Mouse (Mus musculus): ENCODE data around the gene Cpb2. TPM values are rescaled to one million over a fixed set of nuclear protein-coding genes. Genes with fewer than 3 reads are reported as not detected.

Cpb2 gene
- total and polyA plus RNA-seq, 2 experiments from 2014 or later: not detected

GRCm38 (mm10) chr14:75283609-75284192 lies 41.6 kb downstream of the Cpb2 start:
- H3K4me3 ChIP-seq (ENCODE audit: low read length): peak overlapping the region; percentile 100
- ATAC-seq: peak; percentile 13
- 6% methylated on average over 19 of the region's 19 CpGs for WGBS
- no peak for TF ChIP-seq CTCF (IDR thresholded peaks at IDR 0.05; ENCODE audit: low read depth)
- peak overlapping the region; percentile 64 for H3K4me2 ChIP-seq (ENCODE audit: low read depth, low read length)
- peaks cover 7% of the 10 kb centered on the region for H3K4me1 ChIP-seq (ENCODE audit: insufficient read depth, low read length)
- no peaks in the 10 kb centered on the region for H3K9me3 ChIP-seq (ENCODE audit: low read length)
- H3K9ac ChIP-seq (replicated peaks; ENCODE audit: low read length): peak overlapping the region; percentile 94
- H3K36me3 ChIP-seq (ENCODE audit: insufficient read depth, low read length): no peaks in the 10 kb centered on the region
- H3K27ac ChIP-seq: peak overlapping the region; percentile 90
- peak; percentile 61 for DNase-seq (ENCODE audit: low spot score)
- no peaks in the 10 kb centered on the region for H3K27me3 ChIP-seq (ENCODE audit: insufficient read depth, low read length)

DNA sequence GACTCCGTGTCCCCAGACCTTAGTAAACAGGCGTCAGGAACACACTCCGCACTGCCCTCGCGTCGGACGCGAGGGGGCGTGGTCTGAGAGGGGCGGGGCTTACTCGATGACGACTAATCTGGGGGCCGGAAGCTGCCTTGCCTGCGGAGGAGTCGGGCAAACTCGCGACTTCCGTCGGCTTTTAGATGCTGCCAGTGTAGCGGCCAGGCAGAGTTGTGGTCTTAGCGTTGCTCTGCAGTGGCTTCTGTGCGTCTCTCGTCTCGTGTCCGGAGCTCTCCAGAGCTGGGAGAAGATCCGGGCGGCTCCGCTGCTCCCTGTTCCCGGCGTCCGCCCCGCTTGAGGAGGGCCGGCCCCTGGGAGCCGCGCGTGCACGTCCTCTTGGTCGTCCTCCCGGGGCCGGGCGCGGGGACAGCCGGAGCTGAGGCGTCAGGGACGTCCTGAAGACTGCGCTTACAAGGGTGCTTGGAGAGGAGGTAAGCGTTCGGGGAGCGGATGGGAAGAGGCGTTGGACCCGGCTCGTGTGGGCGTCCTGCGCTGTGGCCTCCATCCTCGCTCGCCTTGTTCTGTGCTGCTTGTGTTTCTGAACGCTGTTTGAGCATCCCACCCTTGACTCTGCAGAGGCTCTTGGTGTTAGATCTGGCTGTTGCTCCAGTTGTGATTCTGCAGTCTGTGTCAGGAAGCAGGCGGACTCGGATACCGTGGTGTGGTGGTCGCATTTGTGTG lies 42.3 kb downstream of the Cpb2 start, which contains the start of gene Zc3h13:
Zc3h13 (plus strand) TSS at position 181 of the 723 bp plus-strand sequence.
- DNase-seq (ENCODE audit: low spot score) (peak; percentile 96), ATAC-seq (peak; percentile 99)
- peak within 1 kb of the TSS; percentile 90 for H3K27ac ChIP-seq
- H3K4me1 ChIP-seq (ENCODE audit: insufficient read depth, low read length): peaks cover 7% of the 10 kb centered on the region
- H3K9ac ChIP-seq (replicated peaks; ENCODE audit: low read length): peak within 1 kb of the TSS; percentile 94
- peak; percentile 41 for TF ChIP-seq CTCF (IDR thresholded peaks at IDR 0.05; ENCODE audit: low read depth)
- no peaks in the 10 kb centered on the region for H3K9me3 ChIP-seq (ENCODE audit: low read length)
- peak within 1 kb of the TSS; percentile 100 for H3K4me3 ChIP-seq (ENCODE audit: low read length)
- H3K36me3 ChIP-seq (ENCODE audit: insufficient read depth, low read length): no peaks in the 10 kb centered on the region
- WGBS: under 1% methylated on average over 60 of the region's 61 CpGs
- H3K27me3 ChIP-seq (ENCODE audit: insufficient read depth, low read length): no peaks in the 10 kb centered on the region
- peak within 1 kb of the TSS; percentile 64 for H3K4me2 ChIP-seq (ENCODE audit: low read depth, low read length)

GRCm38 (mm10) chr14:75301081-75301480 lies 59.0 kb downstream of the Cpb2 start:
- Histone ChIP-seq H3K4me2 (ENCODE audit: low read depth, low read length) (no peak overlapping the region), H3K4me1 (ENCODE audit: insufficient read depth, low read length) (no peaks in the 10 kb centered on the region), H3K36me3 (ENCODE audit: insufficient read depth, low read length) (no peaks in the 10 kb centered on the region), H3K9ac (replicated peaks; ENCODE audit: low read length) (no peak overlapping the region), H3K27ac (no peak overlapping the region), H3K4me3 (ENCODE audit: low read length) (no peak overlapping the region), H3K9me3 (ENCODE audit: low read length) (no peaks in the 10 kb centered on the region), H3K27me3 (ENCODE audit: insufficient read depth, low read length) (no peaks in the 10 kb centered on the region)
- no peak for DNase-seq (ENCODE audit: low spot score)
- no peak for ATAC-seq
- TF ChIP-seq CTCF (IDR thresholded peaks at IDR 0.05; ENCODE audit: low read depth): no peak
- 94% methylated on average over 1 of the region's 1 CpGs for WGBS

- H3K4me2 ChIP-seq (ENCODE audit: low read depth, low read length): no peak overlapping the region
- H3K9me3 ChIP-seq (ENCODE audit: low read length): no peaks in the 10 kb centered on the region
- no peak overlapping the region for H3K9ac ChIP-seq (replicated peaks; ENCODE audit: low read length)
- no peaks in the 10 kb centered on the region for H3K36me3 ChIP-seq (ENCODE audit: insufficient read depth, low read length)
- no peaks in the 10 kb centered on the region for H3K4me1 ChIP-seq (ENCODE audit: insufficient read depth, low read length)
- no peak overlapping the region for H3K27ac ChIP-seq
- no peak for TF ChIP-seq CTCF (IDR thresholded peaks at IDR 0.05; ENCODE audit: low read depth)
- 39% methylated on average over 5 of the region's 5 CpGs for WGBS
- no peaks in the 10 kb centered on the region for H3K27me3 ChIP-seq (ENCODE audit: insufficient read depth, low read length)
- ATAC-seq: no peak
- H3K4me3 ChIP-seq (ENCODE audit: low read length): no peak overlapping the region
- no peak for DNase-seq (ENCODE audit: low spot score)
Observed at GRCm38 (mm10) chr14:75303807-75304206, 61.7 kb downstream of the Cpb2 start.

DNA sequence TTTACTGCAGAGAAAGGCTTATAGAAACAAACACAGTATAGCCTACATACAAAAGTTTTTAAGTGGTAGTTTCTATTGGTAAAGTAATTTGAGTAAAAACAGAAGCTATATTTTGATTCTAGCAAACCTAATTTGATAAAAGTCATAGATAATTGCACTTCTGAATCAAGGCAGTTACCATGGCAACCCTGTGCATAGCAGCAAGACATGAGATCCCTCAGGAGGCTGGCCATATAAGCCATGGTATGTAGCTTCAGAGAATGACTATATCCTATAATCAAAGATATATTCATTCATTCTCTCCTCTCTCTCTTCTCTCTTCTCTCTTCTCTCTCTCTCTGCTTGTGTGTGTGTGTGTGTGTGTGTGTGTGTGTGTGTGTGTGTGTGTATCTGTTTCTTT lies 65.8 kb downstream of the Cpb2 start:
- no peak overlapping the region for H3K27ac ChIP-seq
- no peaks in the 10 kb centered on the region for H3K36me3 ChIP-seq (ENCODE audit: insufficient read depth, low read length)
- TF ChIP-seq CTCF (IDR thresholded peaks at IDR 0.05; ENCODE audit: low read depth): no peak
- H3K4me3 ChIP-seq (ENCODE audit: low read length): no peak overlapping the region
- no peaks in the 10 kb centered on the region for H3K27me3 ChIP-seq (ENCODE audit: insufficient read depth, low read length)
- no peaks in the 10 kb centered on the region for H3K4me1 ChIP-seq (ENCODE audit: insufficient read depth, low read length)
- no peak for ATAC-seq
- H3K9me3 ChIP-seq (ENCODE audit: low read length): no peaks in the 10 kb centered on the region
- no peak overlapping the region for H3K9ac ChIP-seq (replicated peaks; ENCODE audit: low read length)
- no peak overlapping the region for H3K4me2 ChIP-seq (ENCODE audit: low read depth, low read length)
- peak; percentile 58 for DNase-seq (ENCODE audit: low spot score)

GRCm38 (mm10) chr14:75309336-75309992 lies 67.4 kb downstream of the Cpb2 start:
- H3K4me1 ChIP-seq (ENCODE audit: insufficient read depth, low read length): no peaks in the 10 kb centered on the region
- 55% methylated on average over 5 of the region's 5 CpGs for WGBS
- no peaks in the 10 kb centered on the region for H3K36me3 ChIP-seq (ENCODE audit: insufficient read depth, low read length)
- no peak overlapping the region for H3K27ac ChIP-seq
- TF ChIP-seq CTCF (IDR thresholded peaks at IDR 0.05; ENCODE audit: low read depth): peak; percentile 69
- no peaks in the 10 kb centered on the region for H3K9me3 ChIP-seq (ENCODE audit: low read length)
- ATAC-seq: no peak
- no peak overlapping the region for H3K4me2 ChIP-seq (ENCODE audit: low read depth, low read length)
- H3K27me3 ChIP-seq (ENCODE audit: insufficient read depth, low read length): no peaks in the 10 kb centered on the region
- no peak overlapping the region for H3K4me3 ChIP-seq (ENCODE audit: low read length)
- peak; percentile 68 for DNase-seq (ENCODE audit: low spot score)
- no peak overlapping the region for H3K9ac ChIP-seq (replicated peaks; ENCODE audit: low read length)

Data from hindbrain, postnatal 0 days (tissue).